Mouse (Mus musculus) megakaryocyte progenitor cell, adult 5-6 weeks (primary cell): ENCODE results near the gene Gdpd1. TPM values are rescaled to one million over a fixed set of nuclear protein-coding genes. Genes with fewer than 3 reads are reported as not detected.

Experiments used
- ATAC-seq: replicated peaks from 2 replicates; pipeline ENCODE4 v1.8.0; 2016; ENCODE audit warnings: mild to moderate bottlenecking, moderate TSS enrichment, inconsistent platforms; ENCODE audit not compliant: poor library complexity
- total RNA-seq, 2 experiments: library from RNA; stranded (forward) in 1 of 2; stranded (reverse) in 1 of 2; fragments of 157-497, 149-512 nt in 1 of 2; fragments of 200-1000 nt in 1 of 2; gene quantifications; 2 replicates each; pipeline versions ENCODE4 v1.2.3 to v1.2.4; 2015 to 2017

Gene Gdpd1
- total RNA-seq, 2 experiments from 2014 or later = 2.0 to 2.5 TPM

DNA sequence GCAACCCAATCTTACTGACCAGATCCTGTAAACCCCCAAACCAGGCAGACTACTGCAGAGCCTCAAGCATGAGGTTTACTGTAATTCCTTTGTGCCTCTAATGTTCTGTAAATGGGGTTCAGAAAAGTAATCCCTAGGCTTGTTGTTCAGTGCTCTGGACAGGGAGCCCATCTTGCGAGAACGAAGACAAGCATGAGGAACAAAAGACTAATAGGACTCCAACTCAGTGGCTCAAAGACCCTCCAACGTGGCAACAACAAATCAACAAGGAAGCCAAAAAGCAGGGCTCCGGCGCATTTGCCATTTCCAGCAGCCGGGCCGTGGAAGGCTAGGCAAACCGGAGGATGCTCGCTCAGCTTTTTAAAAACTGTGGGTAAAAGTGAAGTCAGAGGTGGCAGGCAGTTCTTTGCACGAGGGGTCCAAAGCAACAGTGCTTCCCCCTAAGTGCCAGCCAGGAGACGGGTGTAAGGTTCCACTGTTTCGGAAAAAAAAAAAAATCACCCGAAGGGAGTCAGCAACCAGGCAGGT, 81.3 kb downstream of the Gdpd1 start:
- ATAC-seq = no peak

GRCm38 (mm10) chr11:86991241-86991640, 82.6 kb downstream of the Gdpd1 start:
- no peak for ATAC-seq

GRCm38 (mm10) chr11:86990309-86990708, 83.6 kb downstream of the Gdpd1 start:
- ATAC-seq = no peak

DNA sequence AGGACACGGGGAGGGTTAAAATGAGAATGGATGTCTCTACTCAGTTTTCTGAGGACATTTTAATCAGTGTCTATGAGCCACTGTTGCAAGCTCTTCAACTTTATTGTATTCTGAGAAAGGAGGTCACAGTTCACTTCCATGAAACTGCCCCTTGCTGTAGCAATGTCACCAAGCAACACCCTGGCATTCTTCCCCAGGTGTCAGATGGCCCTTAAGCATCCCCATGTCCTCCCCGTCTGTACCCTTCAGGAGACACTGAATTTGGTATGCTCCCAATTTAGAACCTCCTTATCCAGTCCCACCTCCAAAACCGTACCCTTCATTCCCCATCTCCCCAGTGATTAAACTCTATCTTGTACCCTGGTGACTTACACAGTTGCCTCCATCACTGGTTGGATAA, 88.9 kb downstream of the Gdpd1 start:
- no peak for ATAC-seq

Other genes starting within 250 kb of the Gdpd1 start
- gene Ypel2, start 80.4 kb downstream of the Gdpd1 start, total RNA-seq (2015) = 6.8 and 8.6 TPM in 2 replicates
- 5.8 and 6.2 TPM in 2 replicates for gene Ypel2, start 80.4 kb downstream of the Gdpd1 start, total RNA-seq (2017)
- gene Smg8, start 12.7 kb upstream of the Gdpd1 start, total RNA-seq (2015) = 18.8 and 21.2 TPM in 2 replicates
- 27.1 and 27.9 TPM in 2 replicates for gene Smg8, start 12.7 kb upstream of the Gdpd1 start, total RNA-seq (2017)
- gene Prr11, start 34.6 kb upstream of the Gdpd1 start, total RNA-seq (2015) = 41.1 and 47.6 TPM in 2 replicates
- 9.5 and 11.3 TPM in 2 replicates for gene Prr11, start 34.6 kb upstream of the Gdpd1 start, total RNA-seq (2017)
- gene Ska2, start 35.2 kb upstream of the Gdpd1 start, total RNA-seq (2015) = 34.1 and 34.5 TPM in 2 replicates
- 25.3 and 35.4 TPM in 2 replicates for gene Ska2, start 35.2 kb upstream of the Gdpd1 start, total RNA-seq (2017)
- gene Trim37, start 53.0 kb upstream of the Gdpd1 start, total RNA-seq (2015) = 38.4 and 42.6 TPM in 2 replicates
- 53.4 and 70.0 TPM in 2 replicates for gene Trim37, start 53.0 kb upstream of the Gdpd1 start, total RNA-seq (2017)